Mouse (Mus musculus) spleen, adult 12 weeks (tissue): ENCODE results near the gene Gramd1c.

Experiments used
- DNase-seq: peaks from one replicate; pipeline ENCODE4 v3.0.0; 2022; ENCODE audit warnings: low spot score

The Gramd1c gene

GRCm38 (mm10) chr16:44018372-44018771 is 44.8 kb downstream of the Gramd1c start:
- DNase-seq = peak; percentile 20

- no peak for DNase-seq
These were observed 45.4 kb downstream of the Gramd1c start for GRCm38 (mm10) chr16:44017707-44018106.

GRCm38 (mm10) chr16:44016164-44016563 is 47.0 kb downstream of the Gramd1c start:
- DNase-seq = peak; percentile 18

- no peak for DNase-seq
These were observed 47.6 kb downstream of the Gramd1c start for GRCm38 (mm10) chr16:44015416-44016158.

- no peak for DNase-seq
These were observed 52.1 kb downstream of the Gramd1c start for GRCm38 (mm10) chr16:44011010-44011409.

- DNase-seq = no peak
These were observed 61.1 kb downstream of the Gramd1c start for GRCm38 (mm10) chr16:44002086-44002485.

GRCm38 (mm10) chr16:43999541-43999940 is 63.6 kb downstream of the Gramd1c start:
- no peak for DNase-seq

GRCm38 (mm10) chr16:43999111-43999510 is 64.0 kb downstream of the Gramd1c start:
- DNase-seq = no peak

- no peak for DNase-seq
These were observed 68.5 kb downstream of the Gramd1c start for GRCm38 (mm10) chr16:43994623-43995022.

- no peak for DNase-seq
These were observed 76.8 kb downstream of the Gramd1c start for GRCm38 (mm10) chr16:43986299-43986698.

GRCm38 (mm10) chr16:43980110-43980609 is 83.0 kb downstream of the Gramd1c start:
- DNase-seq = no peak

GRCm38 (mm10) chr16:43979328-43980109 is 83.6 kb downstream of the Gramd1c start, which contains the start of gene Zdhhc23:
Zdhhc23 (minus strand) TSS chr16:43979791.
- peak; percentile 14 for DNase-seq

- no peak for DNase-seq
These were observed 84.2 kb downstream of the Gramd1c start for GRCm38 (mm10) chr16:43979010-43979327.

- DNase-seq = no peak
These were observed 89.4 kb downstream of the Gramd1c start for GRCm38 (mm10) chr16:43973606-43974220.

- no peak for DNase-seq
These were observed 90.0 kb downstream of the Gramd1c start for GRCm38 (mm10) chr16:43973147-43973546.

GRCm38 (mm10) chr16:43972391-43972790 is 90.8 kb downstream of the Gramd1c start:
- DNase-seq = no peak

- DNase-seq = no peak
These were observed 91.4 kb downstream of the Gramd1c start for GRCm38 (mm10) chr16:43971741-43972140.

GRCm38 (mm10) chr16:43971189-43971588 is 92.0 kb downstream of the Gramd1c start:
- DNase-seq = no peak

GRCm38 (mm10) chr16:43970426-43970825 is 92.7 kb downstream of the Gramd1c start:
- no peak for DNase-seq

GRCm38 (mm10) chr16:43965781-43966389 is 97.3 kb downstream of the Gramd1c start:
- DNase-seq = no peak

- no peak for DNase-seq
These were observed 99.4 kb downstream of the Gramd1c start for GRCm38 (mm10) chr16:43963780-43964179.

- no peak for DNase-seq
These were observed 99.9 kb downstream of the Gramd1c start for GRCm38 (mm10) chr16:43963291-43963690.
